Mouse (Mus musculus): ENCODE data around the gene Tmem39a. TPM values are rescaled to one million over a fixed set of nuclear protein-coding genes. Genes with fewer than 3 reads are reported as not detected.

Tmem39a gene
- polyA plus RNA-seq, 1 experiment from 2014 or later: 42.4 TPM

GRCm38 (mm10) chr16:38594435-38594834 lies 35.9 kb downstream of the Tmem39a start:
- Histone ChIP-seq H3K27me3 (no peaks in the 10 kb centered on the region), H3K27ac (no peak overlapping the region), H3K4me1 (replicated peaks) (no peaks in the 10 kb centered on the region), H3K4me3 (no peak overlapping the region), H3K36me3 (peaks cover 43% of the 10 kb centered on the region), H3K4me2 (no peak overlapping the region), H3K9ac (no peak overlapping the region), H3K9me3 (no peaks in the 10 kb centered on the region)
- WGBS: 98% methylated on average over 1 of the region's 1 CpGs
- ATAC-seq (ENCODE audit: low FRiP score): no peak

- Histone ChIP-seq H3K9ac (no peak overlapping the region), H3K9me3 (no peaks in the 10 kb centered on the region), H3K4me3 (no peak overlapping the region), H3K27me3 (no peaks in the 10 kb centered on the region), H3K4me2 (no peak overlapping the region), H3K4me1 (replicated peaks) (no peaks in the 10 kb centered on the region), H3K36me3 (peaks cover 32% of the 10 kb centered on the region), H3K27ac (no peak overlapping the region)
- no peak for ATAC-seq (ENCODE audit: low FRiP score)
- WGBS: 91% methylated on average over 2 of the region's 2 CpGs
These were observed 37.6 kb downstream of the Tmem39a start for GRCm38 (mm10) chr16:38596099-38596498.

GRCm38 (mm10) chr16:38596651-38597050 lies 38.2 kb downstream of the Tmem39a start:
- Histone ChIP-seq H3K9me3 (no peaks in the 10 kb centered on the region), H3K27ac (no peak overlapping the region), H3K36me3 (peaks cover 27% of the 10 kb centered on the region), H3K27me3 (no peaks in the 10 kb centered on the region), H3K9ac (no peak overlapping the region), H3K4me2 (no peak overlapping the region), H3K4me1 (replicated peaks) (no peaks in the 10 kb centered on the region), H3K4me3 (no peak overlapping the region)
- ATAC-seq (ENCODE audit: low FRiP score): no peak
- WGBS: 99% methylated on average over 2 of the region's 2 CpGs

- ATAC-seq (ENCODE audit: low FRiP score): no peak
- 81% methylated on average over 11 of the region's 11 CpGs for WGBS
- Histone ChIP-seq H3K27ac (no peak overlapping the region), H3K4me2 (no peak overlapping the region), H3K36me3 (peaks cover 16% of the 10 kb centered on the region), H3K4me1 (replicated peaks) (0 out of 2 replicates have a peak, but pooled peaks cover 5% of the 10 kb centered on the region), H3K9me3 (no peaks in the 10 kb centered on the region), H3K4me3 (no peak overlapping the region), H3K27me3 (no peaks in the 10 kb centered on the region), H3K9ac (no peak overlapping the region)
These were observed 40.6 kb downstream of the Tmem39a start for GRCm38 (mm10) chr16:38598986-38599680.

- Histone ChIP-seq H3K27me3 (no peaks in the 10 kb centered on the region), H3K27ac (no peak overlapping the region; the same call in 1 of the 2 replicates), H3K4me2 (no peak overlapping the region), H3K9ac (no peak overlapping the region), H3K36me3 (peaks cover 15% of the 10 kb centered on the region), H3K4me3 (no peak overlapping the region), H3K4me1 (replicated peaks) (0 out of 2 replicates have a peak, but pooled peaks cover 5% of the 10 kb centered on the region), H3K9me3 (no peaks in the 10 kb centered on the region)
- peak; percentile 61; the same call in 1 of the 2 replicates for ATAC-seq (ENCODE audit: low FRiP score)
- WGBS: 43% methylated on average over 11 of the region's 11 CpGs
These were observed 44.7 kb downstream of the Tmem39a start for GRCm38 (mm10) chr16:38602989-38603804.

GRCm38 (mm10) chr16:38606509-38606908 lies 48.0 kb downstream of the Tmem39a start:
- no peak for ATAC-seq (ENCODE audit: low FRiP score)
- Histone ChIP-seq H3K9ac (no peak overlapping the region), H3K36me3 (peaks cover 34% of the 10 kb centered on the region), H3K27me3 (no peaks in the 10 kb centered on the region), H3K4me1 (replicated peaks) (0 out of 2 replicates have a peak, but pooled peaks cover 5% of the 10 kb centered on the region), H3K4me3 (no peak overlapping the region), H3K27ac (no peak overlapping the region), H3K9me3 (no peaks in the 10 kb centered on the region), H3K4me2 (no peak overlapping the region)
- 90% methylated on average over 7 of the region's 7 CpGs for WGBS

GRCm38 (mm10) chr16:38608687-38609086 lies 50.2 kb downstream of the Tmem39a start:
- no peak for ATAC-seq (ENCODE audit: low FRiP score)
- Histone ChIP-seq H3K4me3 (no peak overlapping the region), H3K27ac (no peak overlapping the region), H3K27me3 (no peaks in the 10 kb centered on the region), H3K9ac (no peak overlapping the region), H3K9me3 (no peaks in the 10 kb centered on the region), H3K4me2 (no peak overlapping the region), H3K4me1 (replicated peaks) (no peaks in the 10 kb centered on the region), H3K36me3 (peaks cover 25% of the 10 kb centered on the region)
- 79% methylated on average over 12 of the region's 12 CpGs for WGBS

GRCm38 (mm10) chr16:38609092-38609491 lies 50.6 kb downstream of the Tmem39a start:
- no peak for ATAC-seq (ENCODE audit: low FRiP score)
- H3K27me3 ChIP-seq: no peaks in the 10 kb centered on the region
- H3K36me3 ChIP-seq: peaks cover 25% of the 10 kb centered on the region
- H3K4me3 ChIP-seq: no peak overlapping the region
- 71% methylated on average over 18 of the region's 18 CpGs for WGBS
- no peaks in the 10 kb centered on the region for H3K9me3 ChIP-seq
- H3K27ac ChIP-seq: no peak overlapping the region
- no peak overlapping the region for H3K4me2 ChIP-seq
- no peaks in the 10 kb centered on the region; the same call in 1 of the 2 replicates for H3K4me1 ChIP-seq (replicated peaks)
- no peak overlapping the region for H3K9ac ChIP-seq

- ATAC-seq (ENCODE audit: low FRiP score): no peak
- Histone ChIP-seq H3K27ac (no peak overlapping the region), H3K4me1 (replicated peaks) (no peaks in the 10 kb centered on the region; the same call in 1 of the 2 replicates), H3K4me2 (no peak overlapping the region), H3K27me3 (no peaks in the 10 kb centered on the region), H3K9me3 (no peaks in the 10 kb centered on the region), H3K4me3 (no peak overlapping the region), H3K36me3 (peaks cover 22% of the 10 kb centered on the region), H3K9ac (no peak overlapping the region)
- 70% methylated on average over 5 of the region's 5 CpGs for WGBS
These were observed 54.1 kb downstream of the Tmem39a start for GRCm38 (mm10) chr16:38612646-38613045.

- no peak for ATAC-seq (ENCODE audit: low FRiP score)
- no peaks in the 10 kb centered on the region for H3K27me3 ChIP-seq
- H3K9ac ChIP-seq: no peak overlapping the region
- H3K27ac ChIP-seq: no peak overlapping the region
- H3K36me3 ChIP-seq: peaks cover 18% of the 10 kb centered on the region
- WGBS: 91% methylated on average over 6 of the region's 6 CpGs
- H3K9me3 ChIP-seq: no peaks in the 10 kb centered on the region
- no peak overlapping the region for H3K4me2 ChIP-seq
- no peak overlapping the region for H3K4me3 ChIP-seq
- no peaks in the 10 kb centered on the region; the same call in 1 of the 2 replicates for H3K4me1 ChIP-seq (replicated peaks)
These were observed 55.1 kb downstream of the Tmem39a start for GRCm38 (mm10) chr16:38613646-38614045.

- H3K4me3 ChIP-seq: no peak overlapping the region
- H3K27me3 ChIP-seq: no peaks in the 10 kb centered on the region
- no peak for ATAC-seq (ENCODE audit: low FRiP score)
- no peak overlapping the region for H3K9ac ChIP-seq
- H3K36me3 ChIP-seq: no peaks in the 10 kb centered on the region
- H3K27ac ChIP-seq: no peak overlapping the region
- WGBS: 96% methylated on average over 13 of the region's 13 CpGs
- no peak overlapping the region for H3K4me2 ChIP-seq
- no peaks in the 10 kb centered on the region for H3K9me3 ChIP-seq
- no peaks in the 10 kb centered on the region; the same call in 1 of the 2 replicates for H3K4me1 ChIP-seq (replicated peaks)
These were observed 59.5 kb downstream of the Tmem39a start for GRCm38 (mm10) chr16:38617977-38618376.

GRCm38 (mm10) chr16:38619054-38619453 lies 60.6 kb downstream of the Tmem39a start:
- Histone ChIP-seq H3K27ac (no peak overlapping the region), H3K4me3 (no peak overlapping the region), H3K4me1 (replicated peaks) (no peaks in the 10 kb centered on the region), H3K36me3 (no peaks in the 10 kb centered on the region), H3K9me3 (no peaks in the 10 kb centered on the region), H3K27me3 (no peaks in the 10 kb centered on the region), H3K9ac (no peak overlapping the region), H3K4me2 (no peak overlapping the region)
- ATAC-seq (ENCODE audit: low FRiP score): 0 out of 2 replicates have a peak, but pooled peaks have one; percentile 49
- 19% methylated on average over 6 of the region's 6 CpGs for WGBS
